Mouse (Mus musculus): ENCODE results near the gene Kcns1.
"Not testable (repeated sequence)": the region's sequence is repeated elsewhere in the genome, so short reads cannot be mapped to it uniquely, and the experiment has no call there.

Kcns1 gene

DNA sequence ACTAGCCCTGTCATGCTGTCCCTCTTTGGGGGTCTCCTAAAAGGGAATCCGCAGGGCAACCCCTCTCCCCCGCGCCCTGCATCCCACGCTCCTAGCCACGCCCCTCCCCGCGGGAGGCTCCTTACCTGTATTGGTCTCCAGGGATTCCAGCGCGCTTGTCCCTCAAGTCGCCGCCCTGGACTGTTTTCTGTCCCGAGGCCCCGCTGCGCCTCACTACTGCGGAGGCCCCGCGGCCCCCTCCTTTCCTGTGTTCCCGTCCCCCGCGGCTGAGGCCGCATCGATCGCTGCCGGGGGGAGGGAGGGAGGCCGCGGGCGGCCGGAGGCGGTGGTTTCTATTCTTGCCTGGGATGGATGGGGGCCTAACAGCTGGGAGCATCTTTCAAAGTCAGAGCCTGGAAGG is at the start of gene Kcns1:
TSS of gene Kcns1 (minus strand) at position 212 of the 400 bp plus-strand sequence.
- DNase-seq: no peak

GRCm38 (mm10) chr2:164219295-164219694 is 48.4 kb upstream of the Kcns1 start:
- no peak for DNase-seq

- no peak for DNase-seq
These were observed 41.8 kb upstream of the Kcns1 start for GRCm38 (mm10) chr2:164212711-164213110.

- no peak for DNase-seq
These were observed 40.0 kb upstream of the Kcns1 start for GRCm38 (mm10) chr2:164210892-164211291.

DNA sequence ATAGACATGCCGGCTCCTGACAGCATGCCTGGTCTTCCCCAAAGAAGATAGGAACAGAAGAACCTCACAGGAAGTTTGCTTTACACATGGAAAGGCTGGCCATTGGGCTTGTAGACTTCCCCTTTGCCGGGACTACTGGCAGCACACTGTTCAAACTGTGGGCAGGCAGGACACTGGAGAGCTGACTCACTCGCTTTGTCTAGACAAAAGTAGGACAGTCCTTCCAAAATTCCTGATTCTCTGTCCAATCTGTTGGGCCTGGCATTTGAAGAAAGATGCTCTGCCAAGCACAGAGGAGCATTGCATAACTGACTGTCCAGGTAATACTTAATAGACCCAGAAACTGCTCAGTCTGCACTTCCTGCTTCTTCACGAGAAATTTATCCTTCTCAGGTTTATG is 35.8 kb upstream of the Kcns1 start:
- no peak for DNase-seq

GRCm38 (mm10) chr2:164206011-164206410 is 35.1 kb upstream of the Kcns1 start:
- not testable (repeated sequence) for DNase-seq

DNA sequence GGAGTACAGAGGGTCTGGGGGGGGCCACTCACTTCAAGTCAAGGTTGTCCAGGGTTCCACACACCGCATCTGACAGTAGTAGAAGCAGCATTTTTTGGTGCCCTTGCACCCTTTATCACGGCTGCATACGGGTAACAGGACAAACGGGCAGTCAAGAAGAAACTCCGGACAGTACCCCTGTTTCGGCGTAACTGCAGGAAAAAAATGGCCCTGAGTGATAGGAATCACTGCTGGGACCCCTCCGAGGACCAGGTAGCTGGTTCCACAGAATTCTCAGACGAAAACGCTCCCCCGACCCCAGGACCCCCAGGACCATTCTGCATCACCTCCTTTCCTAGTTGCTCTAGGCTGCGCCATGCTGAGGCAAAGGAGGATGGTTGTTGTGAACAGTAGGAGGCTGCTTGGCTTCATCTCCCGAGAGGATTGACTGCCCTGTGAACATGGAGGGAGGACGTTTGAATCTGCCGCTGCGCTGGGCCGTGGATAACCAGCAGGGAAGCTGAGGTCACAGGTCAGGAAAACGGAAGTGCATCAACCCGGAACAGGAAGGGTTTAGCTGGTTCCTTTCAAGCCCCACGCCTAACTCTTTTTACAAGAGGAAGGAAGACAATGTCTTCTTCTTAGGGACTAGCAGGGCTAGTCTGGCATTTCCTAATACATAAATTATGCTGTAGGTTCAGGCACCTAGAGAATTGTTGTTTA is 28.9 kb upstream of the Kcns1 start, which contains the start of gene Wfdc15a:
TSS of gene Wfdc15a (minus strand) at position 505 of the 702 bp plus-strand sequence.
- no peak for DNase-seq

- no peak for DNase-seq
These were observed 25.7 kb upstream of the Kcns1 start for GRCm38 (mm10) chr2:164196700-164196990.

- no peak for DNase-seq
These were observed 25.2 kb upstream of the Kcns1 start for GRCm38 (mm10) chr2:164195971-164196699.

DNA sequence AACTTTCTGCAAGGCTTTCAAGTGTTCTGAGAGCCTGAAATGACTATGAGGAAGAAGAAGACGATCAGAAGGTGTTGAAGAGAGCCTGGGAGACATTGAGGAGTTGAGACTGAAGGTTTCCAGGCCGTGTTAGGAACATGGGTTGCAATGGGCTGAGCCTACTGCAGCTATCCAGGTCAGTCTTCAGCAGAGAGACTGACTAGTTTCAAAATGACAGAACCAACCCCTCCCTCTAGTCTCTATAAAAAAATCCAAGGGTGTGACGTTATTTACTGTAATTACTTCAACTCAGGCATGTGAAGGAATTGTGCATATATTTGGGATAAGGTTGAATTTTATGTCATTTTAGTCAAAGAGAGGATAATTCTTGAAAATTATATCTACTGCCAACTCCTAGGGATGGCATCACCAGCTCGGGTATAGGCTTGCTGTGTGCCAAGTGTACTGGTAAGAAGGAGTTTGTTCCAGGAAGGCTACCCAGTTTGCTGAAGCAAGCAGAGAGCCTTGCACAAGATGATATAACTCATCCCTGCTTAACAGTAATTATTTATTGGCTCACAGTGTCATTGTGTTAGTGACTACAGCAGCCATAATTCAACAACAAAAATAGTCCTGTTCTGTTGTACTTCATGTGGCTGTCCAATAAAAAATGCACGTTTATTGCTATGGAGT is 24.2 kb upstream of the Kcns1 start:
- no peak for DNase-seq

DNA sequence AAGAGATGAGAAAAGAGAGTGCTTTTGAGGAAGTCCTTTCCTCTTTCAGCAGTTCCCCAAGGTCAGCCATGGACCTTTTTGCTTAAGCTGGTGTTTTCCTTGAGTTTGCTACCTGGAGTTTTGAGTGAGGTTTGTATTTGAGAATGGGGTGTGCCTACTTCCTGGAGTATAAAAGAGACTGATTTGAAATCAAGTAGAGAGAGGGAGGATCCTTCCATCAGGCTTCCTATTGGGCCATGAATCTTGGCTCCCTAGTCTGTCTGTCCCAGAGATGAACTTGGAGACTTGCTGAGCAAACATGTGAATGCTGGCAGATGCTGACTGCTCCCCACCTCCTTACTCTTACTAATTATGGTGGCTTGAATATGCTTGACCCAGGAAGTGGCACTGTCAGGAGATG is 21.4 kb upstream of the Kcns1 start:
- DNase-seq: no peak

DNA sequence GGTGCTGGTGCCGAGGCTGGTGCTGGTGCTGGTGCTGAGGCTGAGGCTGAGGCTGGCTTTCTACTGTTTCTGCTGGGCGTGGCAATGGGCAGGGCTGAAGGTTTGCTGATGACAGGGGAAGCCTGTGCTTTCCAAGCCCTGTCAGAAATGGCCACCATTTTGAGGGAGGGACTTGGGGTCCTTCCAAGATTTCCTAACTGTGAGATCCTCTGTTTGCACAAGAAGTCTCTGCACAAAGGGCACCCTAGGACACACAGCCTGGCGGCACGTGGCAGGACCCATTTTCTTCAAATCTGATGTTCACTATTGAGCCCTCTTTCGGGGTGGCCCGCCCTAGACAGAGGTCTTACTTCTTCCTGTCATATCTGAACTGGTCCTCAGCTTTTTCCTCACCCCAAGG is 19.7 kb upstream of the Kcns1 start, which contains the start of gene Wfdc12:
TSS of gene Wfdc12 (minus strand) at position 33 of the 400 bp plus-strand sequence.
- DNase-seq: no peak

DNA sequence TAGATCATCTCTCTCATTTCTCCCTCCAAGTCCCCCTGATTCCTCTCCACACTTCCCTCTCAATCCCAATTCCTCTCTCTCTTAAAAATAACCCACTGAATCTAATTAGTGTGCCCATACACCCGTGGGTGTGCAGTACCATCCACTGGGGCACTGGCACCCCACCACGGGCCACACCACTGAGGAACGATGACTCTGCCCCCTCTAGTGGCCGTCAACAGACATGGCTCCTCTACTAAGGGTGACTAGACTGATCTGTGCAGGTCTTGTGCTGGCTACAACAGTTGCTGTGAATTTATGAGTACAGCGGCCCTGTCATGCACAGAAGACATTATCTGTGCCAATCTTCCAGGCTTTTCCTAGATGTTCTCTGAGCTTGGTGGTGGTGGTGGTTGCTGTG is 17.8 kb upstream of the Kcns1 start:
- no peak for DNase-seq

GRCm38 (mm10) chr2:164184145-164184719 is 13.3 kb upstream of the Kcns1 start:
- no peak for DNase-seq

GRCm38 (mm10) chr2:164183340-164183739 is 12.4 kb upstream of the Kcns1 start:
- DNase-seq: no peak

DNA sequence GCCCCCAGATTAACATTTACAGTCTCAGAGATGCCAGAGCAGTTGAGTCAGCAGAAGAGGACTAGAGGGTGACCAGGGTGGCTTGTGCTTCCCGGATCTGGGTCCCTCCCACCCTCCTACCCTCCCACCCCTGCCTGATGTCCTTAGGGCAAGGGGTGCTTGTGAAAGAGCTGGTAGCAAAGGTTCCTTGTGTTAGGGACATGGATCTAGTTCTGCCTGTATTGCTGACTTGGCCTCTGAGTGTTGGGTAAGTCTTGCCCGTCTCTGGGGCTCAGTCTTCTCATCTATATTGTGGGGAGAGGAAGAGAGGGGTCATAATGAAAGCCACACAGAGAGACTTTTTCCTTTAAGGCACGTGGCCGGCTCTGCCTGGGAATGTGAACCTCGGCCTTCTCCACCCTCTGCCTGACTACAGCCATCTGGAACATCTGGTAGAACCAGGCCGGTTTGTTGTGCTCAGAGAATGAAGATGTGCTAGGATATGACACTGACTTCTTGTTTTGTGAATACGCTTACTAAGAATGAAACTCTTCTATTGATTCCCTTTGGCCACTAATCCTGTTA is 11.9 kb upstream of the Kcns1 start, which contains the start of gene Wfdc5:
TSS of gene Wfdc5 (minus strand) at position 51 of the 564 bp plus-strand sequence.
- DNase-seq: no peak

DNA sequence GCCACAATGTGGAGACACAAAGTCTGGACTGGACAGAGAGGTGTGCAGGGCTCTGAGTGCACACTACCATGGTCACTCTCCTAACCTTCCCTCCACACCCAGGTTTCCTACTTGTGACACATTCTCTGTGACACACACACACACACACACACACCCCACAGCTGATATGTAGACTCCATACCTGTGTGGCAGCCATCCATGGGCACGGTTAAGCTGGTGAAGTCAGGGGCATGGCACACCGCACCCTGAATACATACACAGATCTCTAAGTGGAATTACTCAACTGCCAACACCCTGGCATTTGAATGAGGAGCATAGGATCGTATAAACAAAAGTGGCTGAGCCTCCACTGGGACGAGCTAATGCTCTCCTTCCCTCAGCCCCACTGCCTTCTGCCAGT is 9.9 kb upstream of the Kcns1 start:
- DNase-seq: no peak

DNA sequence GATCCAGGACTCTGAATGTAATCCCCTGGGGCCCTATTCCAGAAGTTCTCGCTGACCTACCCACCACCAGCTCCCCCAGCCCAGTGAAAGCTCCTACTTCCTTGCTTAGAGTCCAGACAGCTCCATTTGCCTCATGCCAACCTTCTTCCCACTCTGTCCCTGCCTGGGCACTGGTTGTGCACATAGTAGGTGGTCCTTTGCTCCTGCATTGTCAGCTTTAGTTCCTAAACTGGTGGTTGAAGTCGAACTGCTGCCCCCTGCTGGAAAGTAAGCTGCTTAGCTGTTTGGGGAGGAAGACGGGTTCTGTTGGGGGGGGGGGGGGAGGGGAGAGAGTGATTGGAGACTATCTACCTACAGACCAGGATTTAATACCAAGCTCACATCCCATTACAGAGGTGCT is 9.2 kb upstream of the Kcns1 start:
- DNase-seq: no peak

DNA sequence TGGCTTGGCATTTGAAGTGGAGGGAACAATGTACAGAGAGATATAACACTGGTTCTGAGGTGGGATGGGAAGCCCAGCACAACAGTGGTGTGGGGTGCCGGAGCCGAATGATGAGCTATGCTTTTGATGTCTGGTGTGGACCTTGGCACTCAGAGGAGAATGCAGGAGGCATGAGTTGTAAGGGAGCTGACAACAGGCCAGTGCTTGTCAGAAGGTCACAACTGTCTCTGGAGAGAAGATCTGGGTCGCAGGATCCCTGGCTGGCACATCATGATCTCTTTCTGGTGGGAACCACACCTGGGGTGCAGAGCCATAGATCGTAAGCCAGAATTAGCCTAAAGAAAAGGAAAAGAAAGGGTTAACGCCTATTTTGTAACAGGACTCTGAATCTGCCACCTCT is 6.9 kb upstream of the Kcns1 start:
- DNase-seq: no peak

DNA sequence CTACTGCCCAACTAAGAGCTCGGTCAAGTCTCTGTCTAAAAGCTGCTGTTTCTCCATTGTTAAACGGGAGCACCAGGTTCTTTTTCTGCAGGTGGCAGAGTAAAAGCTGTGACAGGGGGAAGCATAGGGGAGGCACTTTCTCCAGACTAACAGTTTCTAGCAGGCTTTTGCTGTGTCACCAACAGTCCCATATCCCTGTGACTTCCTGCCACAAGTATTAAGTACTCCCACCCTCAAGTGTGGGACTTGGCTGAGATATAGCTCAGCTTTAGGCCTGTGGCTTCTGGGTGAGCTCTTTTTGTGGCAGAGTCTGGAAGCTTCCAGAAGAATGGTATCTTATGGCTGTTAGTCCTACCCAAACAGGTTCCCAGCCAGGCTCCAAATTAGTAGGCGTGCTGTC is 4.9 kb upstream of the Kcns1 start:
- DNase-seq: no peak

- no peak for DNase-seq
These were observed 3.9 kb upstream of the Kcns1 start for GRCm38 (mm10) chr2:164174649-164175395.

DNA sequence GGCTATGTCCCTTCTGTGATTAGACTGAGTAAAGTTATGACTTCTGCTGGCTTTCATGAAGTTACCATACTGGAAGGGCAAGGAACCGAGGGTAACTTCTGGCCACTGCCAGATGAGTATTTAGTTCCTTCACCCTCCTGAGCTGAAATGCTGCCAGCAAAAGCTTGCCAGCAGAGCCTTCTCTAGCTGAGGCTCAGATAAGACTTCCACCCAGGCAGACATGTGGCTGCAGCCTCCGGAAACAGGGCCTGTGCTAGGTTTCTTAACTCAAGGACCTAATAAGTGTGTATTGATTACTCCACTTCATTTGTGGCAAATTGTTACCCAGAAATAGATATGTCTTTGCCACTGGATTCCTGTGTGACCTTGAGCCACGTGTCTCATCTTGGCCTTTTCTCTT is 2.5 kb upstream of the Kcns1 start:
- DNase-seq: no peak
